Mouse (Mus musculus) midbrain, embryonic 12.5 days (tissue): ENCODE measurements at regions not wholly inside any gene's neighbourhood (a gene's known extent, or its start where the extent isn't known, plus 50 kb on each side); places are given as distances from the start of the nearest gene placed in this dataset.

Experiments used
- ATAC-seq: fragments of 200-750 bp; cut with Nextera tagmentation; 2 replicates; pipeline ENCODE4 v1.8.0; 2017; ENCODE audit warnings: low read depth, moderate TSS enrichment, moderate library complexity; ENCODE audit not compliant: low FRiP score
- H3K27ac ChIP-seq: fragments of 300-500 bp; sonication (generic); replicated peaks from 2 replicates; pipeline ENCODE4 v1.5.1; 2016; ENCODE audit warnings: mild to moderate bottlenecking
- H3K27me3 ChIP-seq: fragments of 300-500 bp; sonication (generic); 2 replicates; pipeline ENCODE4 v1.6.1; 2016; ENCODE audit warnings: mild to moderate bottlenecking
- H3K36me3 ChIP-seq: fragments of 300-500 bp; sonication (generic); 2 replicates; pipeline ENCODE4 v1.6.1; 2016
- H3K4me1 ChIP-seq: fragments of 300-500 bp; sonication (generic); 2 replicates; pipeline ENCODE4 v1.6.1; 2016
- H3K4me2 ChIP-seq: fragments of 300-500 bp; sonication (generic); replicated peaks from 2 replicates; pipeline ENCODE4 v1.6.1; 2016; ENCODE audit warnings: mild to moderate bottlenecking, moderate library complexity
- H3K4me3 ChIP-seq: fragments of 300-500 bp; sonication (generic); 2 replicates; pipeline ENCODE4 v1.5.1; 2016; ENCODE audit warnings: mild to moderate bottlenecking
- H3K9ac ChIP-seq: fragments of 300-500 bp; sonication (generic); replicated peaks from 2 replicates; pipeline ENCODE4 v1.6.1; 2016; ENCODE audit warnings: mild to moderate bottlenecking, moderate library complexity
- H3K9me3 ChIP-seq: fragments of 300-500 bp; sonication (generic); 2 replicates; pipeline ENCODE4 v1.6.1; 2016; ENCODE audit warnings: mild to moderate bottlenecking
- WGBS: fragments of 180-500 bp; shearing (Covaris S2); methylation state at CpG from one replicate; pipeline ENCODE4 v1.1.7; 2016; 5-methylcytosine and 5-hydroxymethylcytosine counted together

DNA sequence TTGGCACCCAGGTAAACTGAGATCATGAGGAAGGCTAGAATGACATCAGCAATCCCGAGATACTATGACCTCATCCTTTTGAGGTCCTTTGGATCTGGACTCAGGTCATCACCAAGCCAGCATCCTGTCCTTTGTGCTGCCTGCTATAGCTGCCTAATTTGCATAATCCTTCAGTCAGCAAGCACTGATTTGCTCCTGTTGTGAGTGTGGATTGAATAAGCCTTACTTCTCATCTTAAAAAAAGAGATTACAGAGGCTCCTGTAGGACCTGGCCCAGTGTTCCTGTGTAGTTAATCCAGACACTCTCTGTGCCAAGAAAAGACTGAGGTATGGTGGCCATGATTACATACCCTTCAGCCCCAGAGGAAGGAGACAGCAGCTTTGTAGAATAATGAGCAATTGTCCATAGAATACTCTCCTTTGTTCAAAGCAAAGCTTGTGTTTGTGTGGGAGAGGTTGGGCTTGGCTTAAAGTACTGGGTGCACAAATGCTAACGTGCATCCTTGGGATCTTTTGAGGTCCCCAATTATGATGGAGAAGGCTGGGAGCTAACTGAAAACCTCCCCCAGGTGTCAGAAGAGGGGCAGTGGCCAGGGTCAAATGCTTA, 50.4 kb upstream of the Sorl1 start:
- H3K9ac ChIP-seq, result no peak overlapping the region
- no peaks in the 10 kb centered on the region for H3K9me3 ChIP-seq
- H3K4me3 ChIP-seq, result no peak overlapping the region
- peak overlapping the region; percentile 73 for H3K27ac ChIP-seq
- 5% methylated on average over 2 of the region's 2 CpGs for WGBS
- H3K4me1 ChIP-seq, result peaks cover 21% of the 10 kb centered on the region
- no peak overlapping the region for H3K4me2 ChIP-seq
- H3K36me3 ChIP-seq, result no peaks in the 10 kb centered on the region
- ATAC-seq, result no peak; the same call in 1 of the 2 replicates
- H3K27me3 ChIP-seq, result no peaks in the 10 kb centered on the region
